Mouse (Mus musculus) kidney, postnatal 4 days (tissue): ENCODE data around the gene Sh3rf3.

ENCODE experiments used
- DNase-seq, 2 experiments: peaks; one replicate each; pipeline ENCODE4 v3.0.0; 2021; ENCODE audit warnings: mixed read lengths in 2 of 2

The Sh3rf3 gene

DNA sequence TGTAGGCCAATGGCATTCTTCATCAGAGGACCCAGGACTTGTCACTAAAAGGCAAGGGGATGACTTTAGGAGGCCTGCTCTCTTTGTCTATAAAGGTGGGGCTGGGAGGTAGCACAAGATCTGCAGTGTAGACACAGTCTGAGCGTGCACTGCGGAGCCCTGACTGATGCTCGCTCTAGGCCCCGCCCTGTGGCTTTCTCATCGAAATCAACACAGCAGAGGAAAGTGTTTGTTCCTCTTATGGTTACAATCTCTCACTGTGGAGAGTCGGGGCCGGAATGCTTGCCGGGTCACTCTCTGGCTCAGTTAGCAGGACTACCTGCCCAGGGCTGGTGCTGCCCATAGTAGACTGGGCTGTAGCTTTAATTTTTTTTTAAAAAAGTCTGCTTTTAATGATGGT lies 299.6 kb downstream of the Sh3rf3 start:
- DNase-seq: no peak

DNA sequence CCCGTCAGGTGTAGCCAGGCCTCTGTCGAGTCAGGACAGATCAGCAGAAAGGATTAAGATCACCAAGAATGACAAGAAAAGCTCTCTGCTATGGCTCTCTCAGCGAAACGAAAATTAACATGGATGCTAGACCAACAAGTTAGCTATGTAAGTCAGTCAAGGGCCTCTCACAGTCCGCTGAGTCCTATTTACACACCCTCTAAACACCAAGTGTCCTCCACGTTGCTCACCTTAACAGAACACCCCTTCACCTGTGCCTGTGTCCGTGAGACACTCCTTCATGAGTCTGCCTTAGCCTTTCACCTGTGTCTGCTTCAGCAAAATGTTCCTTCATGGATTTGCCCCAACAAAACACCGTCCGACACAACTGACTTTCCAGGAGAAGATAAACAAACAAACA lies 300.2 kb downstream of the Sh3rf3 start:
- no peak for DNase-seq

DNA sequence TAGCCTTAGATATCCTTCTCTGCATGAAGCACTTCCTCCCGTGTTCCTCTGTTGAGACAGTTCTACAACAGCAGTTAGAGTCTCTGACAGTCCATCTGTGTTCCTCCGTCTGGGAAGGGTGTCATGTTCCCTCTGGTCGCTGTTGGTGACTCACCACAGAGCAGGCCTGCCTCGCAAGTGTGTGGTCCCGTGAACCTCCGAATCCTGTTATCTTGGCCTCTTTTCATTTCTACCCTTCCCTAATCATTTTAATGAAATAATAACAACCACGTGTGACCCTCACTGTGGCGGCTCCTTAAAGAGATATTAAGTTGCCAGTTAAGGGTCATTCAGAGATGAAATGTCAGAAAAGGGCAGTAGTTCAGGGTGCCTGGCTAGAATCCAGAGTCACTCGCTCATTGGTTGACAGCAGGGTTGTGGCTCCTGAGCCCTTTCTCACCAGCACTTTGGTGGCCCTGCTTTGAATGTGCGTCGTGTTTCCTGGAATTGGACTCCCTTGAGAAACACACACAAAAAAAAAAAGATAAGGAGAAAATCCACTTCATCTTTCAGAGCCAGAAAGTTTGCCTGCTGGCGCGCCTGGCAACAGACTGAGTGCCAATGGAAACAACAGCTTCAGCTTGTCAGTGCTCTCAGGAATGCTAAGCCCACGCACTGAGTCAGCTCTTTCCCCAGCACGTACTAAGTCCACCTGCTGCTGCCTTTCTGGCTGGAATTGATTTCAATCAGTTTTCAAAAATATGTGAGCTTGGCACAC lies 301.6 kb downstream of the Sh3rf3 start:
- DNase-seq: peak; percentile 12 to 28

DNA sequence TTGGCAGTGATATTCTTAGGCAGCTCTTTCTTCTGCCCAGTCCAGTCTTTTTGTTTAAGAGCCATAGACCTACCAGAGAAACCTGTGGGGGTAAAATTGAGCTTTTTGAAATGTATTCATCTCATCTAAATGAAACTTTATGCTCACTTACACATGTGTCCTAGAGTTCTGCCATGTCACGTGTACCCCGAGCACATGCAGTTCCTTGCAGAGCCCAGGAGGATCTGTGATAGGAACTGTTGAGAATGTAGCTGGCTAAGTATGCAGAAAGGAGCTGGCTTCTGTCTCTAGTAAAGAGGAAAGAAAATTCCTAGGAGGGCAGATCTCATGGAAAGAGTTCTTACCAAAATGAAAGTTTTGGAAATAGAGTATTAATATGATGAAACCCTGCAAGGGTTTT lies 302.5 kb downstream of the Sh3rf3 start:
- DNase-seq: no peak

DNA sequence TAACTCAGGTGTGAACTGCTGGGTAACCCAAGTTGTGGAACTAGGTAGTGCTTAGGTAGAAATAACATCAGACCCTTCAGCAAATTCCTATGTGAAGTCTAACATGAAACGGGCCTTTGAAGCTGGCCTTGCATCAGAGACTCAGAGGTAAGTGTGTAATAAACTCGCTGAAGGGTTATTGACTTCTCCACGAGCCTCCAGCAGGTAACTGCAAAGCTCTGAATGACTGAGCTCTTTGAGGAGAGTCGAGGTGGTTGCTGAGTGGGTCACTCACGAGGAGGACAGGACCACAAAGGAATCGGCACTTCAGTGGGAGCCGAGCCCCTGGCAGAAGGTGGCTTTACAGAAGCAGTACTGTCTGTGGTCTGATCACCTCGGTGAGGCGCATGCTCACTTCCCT lies 303.2 kb downstream of the Sh3rf3 start:
- no peak for DNase-seq

DNA sequence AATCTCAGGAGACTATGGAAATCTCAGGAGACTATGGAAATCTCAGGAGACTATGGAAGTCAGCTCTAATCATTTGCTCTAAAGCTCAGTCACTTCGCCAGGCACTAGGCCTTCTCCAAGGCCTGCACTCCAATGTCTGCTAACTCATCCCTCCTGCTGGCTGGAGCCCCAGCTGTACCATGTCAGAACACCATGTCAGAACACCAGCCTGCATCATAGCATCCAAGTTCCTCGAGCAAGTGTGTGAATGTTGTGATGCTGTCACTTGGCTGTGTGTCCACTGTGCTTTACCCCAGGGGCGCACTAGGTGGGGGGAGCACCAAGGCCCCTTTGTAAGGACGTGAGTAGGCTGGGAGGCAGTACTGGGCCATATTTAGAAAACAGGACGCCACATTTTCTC lies 304.4 kb downstream of the Sh3rf3 start:
- DNase-seq: no peak

DNA sequence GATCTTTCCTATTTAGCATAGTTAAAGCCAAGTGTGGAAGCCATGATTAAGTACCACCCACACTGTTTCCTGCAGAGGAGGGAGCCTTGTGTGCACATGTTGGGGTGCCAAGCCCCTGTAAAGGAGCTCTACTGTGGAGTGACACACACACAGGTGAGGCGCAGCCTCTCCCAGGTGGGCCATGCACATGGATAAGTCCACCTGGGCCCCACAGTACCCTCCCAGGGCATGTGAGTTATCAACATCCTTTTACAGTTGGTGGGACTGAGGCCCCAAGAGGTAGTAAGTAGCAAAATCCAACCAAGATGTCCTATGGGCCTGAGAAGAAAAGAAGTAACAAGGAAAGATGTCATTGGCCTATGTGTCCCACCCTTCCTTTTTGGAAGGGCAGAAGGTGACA lies 305.8 kb downstream of the Sh3rf3 start:
- no peak for DNase-seq

DNA sequence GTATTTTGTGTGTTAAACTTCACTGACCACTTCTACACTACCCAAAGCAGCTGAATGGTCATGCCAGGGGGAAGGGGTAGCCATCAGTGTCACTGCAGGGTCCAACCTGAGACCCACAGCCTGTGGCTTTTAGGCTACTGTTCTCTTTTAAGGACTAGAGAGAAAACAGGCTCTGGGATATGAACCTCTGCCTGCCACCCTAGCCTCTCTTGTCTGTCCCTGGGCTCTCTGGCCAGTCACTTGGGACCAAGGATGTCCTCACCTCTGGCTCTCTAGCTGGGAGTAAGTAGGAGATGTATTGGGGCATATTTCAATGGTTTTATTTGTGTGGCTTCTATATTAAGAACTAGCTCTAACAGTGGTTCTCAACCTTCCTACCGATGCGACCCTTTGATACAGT lies 306.7 kb downstream of the Sh3rf3 start:
- no peak for DNase-seq

DNA sequence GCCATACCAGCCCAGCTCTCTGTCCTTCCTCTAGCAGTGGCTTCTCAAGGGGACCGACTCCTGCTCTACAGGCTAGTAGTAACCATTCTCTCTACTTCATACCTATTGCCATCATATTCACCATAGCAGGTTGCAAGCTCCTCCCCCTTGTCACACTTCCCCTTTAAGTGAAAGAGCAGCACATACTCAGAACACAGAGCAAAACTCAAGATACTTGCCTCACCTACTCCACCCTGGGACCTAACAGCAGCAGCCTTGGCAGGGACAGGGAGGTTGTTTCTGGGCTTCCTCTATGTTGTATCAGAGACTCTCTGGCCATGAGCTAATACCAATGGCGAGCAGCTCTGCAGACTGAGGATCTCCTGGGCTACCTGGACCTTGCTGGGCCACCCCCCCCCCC lies 312.3 kb downstream of the Sh3rf3 start:
- DNase-seq: no peak

DNA sequence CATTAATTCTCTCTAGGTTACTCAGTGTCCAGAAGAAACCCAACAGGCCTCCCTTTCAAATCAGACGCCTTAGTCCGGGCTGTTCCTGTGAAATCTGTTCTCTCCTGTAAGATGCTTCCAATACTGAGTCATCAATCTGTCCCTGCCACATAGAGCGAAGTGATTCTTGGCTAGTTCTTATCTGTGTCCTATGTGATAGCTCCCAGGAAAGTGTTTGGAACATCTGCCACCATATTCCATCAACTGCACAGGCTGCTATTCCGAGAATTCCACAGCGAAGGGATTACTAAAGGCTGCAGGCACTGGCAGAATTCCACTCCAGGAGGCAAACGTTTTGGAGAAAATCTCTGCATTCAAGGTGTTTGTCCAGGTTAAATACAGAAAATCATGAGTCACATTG lies 314.5 kb downstream of the Sh3rf3 start:
- no peak for DNase-seq

DNA sequence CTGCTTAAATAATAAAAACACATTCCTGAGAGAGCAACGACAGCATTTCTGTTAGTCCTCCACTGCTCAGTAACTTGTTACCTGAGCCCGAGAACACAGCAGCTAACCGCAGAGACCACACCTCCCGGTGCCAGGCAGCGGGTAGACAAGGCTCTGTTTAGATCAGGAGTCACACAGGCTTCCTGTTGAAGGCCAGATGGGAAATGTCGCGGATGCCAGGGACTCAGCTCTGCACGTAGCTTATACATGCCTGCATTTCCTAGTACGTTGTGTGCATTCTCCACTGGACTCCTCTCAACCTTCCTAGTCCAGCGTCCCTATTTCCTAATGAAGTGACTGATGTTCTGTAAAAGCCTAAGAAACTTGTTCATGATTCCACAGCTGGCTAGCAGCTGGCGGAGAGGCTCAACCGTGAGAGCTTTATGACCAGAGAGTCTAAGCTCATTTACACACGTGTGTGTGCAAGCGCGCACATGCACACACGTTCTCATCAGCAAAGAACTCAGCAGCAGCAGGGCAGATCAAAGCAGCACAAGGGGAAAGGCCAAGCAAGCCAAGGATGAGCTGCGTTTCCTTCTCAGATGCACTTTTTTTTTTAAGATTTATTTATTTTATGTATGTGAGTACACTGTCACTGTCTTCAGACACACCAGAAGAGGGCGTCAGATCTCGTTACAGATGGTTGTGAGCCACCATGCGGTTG lies 318.9 kb downstream of the Sh3rf3 start:
- DNase-seq: peak in 1 of 2 experiments; percentile 29

DNA sequence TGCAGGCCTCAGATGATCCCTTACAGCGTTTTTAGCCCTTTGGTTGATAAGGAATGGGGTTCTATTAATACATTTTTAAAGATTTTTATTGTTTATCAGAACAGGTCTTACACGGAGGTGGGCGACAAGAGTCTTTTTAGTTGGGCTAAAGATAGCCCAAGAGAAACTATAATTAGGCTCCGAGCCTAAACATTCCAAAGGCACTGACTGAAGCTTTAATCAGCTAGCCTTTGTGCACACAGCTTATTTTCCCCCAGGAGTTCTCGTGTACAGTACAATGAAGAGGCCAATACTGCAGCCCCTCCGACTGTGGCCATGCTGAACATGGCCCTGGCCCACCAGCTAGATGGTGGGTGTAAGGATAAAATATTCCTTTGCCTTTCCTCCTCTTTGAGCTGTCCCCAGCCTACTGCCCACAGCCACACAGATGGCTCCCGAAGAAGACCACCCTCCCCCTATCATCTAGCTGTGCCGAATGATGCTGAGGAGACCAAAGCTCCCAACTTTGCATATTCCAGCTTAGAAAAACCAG lies 320.4 kb downstream of the Sh3rf3 start:
- DNase-seq: no peak

DNA sequence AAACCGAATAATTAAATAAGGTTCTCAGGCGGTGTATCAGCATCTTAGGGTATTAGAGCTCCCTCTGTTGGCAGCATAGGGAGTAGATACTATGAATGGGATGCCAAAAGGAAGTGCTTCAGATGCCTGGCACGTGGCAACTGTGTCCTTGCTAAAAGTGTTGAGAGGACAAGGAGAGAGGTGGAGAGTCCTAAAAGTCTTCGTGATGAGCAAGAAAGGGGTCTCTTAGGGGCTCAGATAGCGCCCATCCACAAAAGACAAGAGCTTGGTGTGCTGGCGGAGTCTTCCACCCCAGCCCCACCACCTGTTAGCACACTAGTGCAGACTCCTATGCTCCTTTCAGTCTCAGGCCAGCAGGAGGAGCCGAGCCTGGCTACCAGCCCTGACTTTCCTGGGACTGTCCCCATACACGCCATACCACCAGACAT lies 336.8 kb downstream of the Sh3rf3 start:
- DNase-seq: peak; percentile 54 to 66

DNA sequence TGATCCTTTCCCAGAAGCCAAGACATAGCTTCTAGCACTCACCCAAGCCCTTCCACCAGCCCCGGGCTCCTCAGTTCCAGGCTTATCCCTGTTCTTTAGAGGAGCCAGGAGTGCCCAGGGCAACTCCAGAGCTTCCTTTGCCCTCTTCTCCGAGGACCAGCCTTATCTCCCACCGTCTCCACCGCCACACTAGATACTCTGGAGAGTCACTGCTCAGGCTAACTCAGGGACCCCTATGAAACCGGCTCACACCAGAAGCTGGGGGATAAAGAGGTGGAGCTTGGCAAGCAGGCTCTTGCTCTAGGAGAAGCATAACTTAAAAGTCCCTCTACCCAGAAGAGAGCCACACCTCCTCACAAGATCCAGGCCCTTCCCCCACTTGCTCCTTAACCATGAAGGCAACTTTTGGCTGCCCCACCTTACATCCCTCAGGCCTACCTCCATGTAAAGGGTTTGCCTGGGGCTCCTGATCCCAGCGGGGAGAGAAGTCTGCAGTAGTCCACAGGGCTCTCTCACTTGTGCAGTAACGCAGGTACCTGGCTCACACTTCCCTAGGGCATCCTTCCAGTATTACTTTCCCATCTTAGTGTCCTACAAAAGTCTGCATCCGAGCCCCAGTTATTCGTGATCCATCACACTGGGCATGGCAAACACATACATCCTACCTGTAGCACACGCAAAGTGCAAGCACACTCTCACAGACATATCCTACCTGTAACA lies 337.9 kb downstream of the Sh3rf3 start:
- DNase-seq: no peak

DNA sequence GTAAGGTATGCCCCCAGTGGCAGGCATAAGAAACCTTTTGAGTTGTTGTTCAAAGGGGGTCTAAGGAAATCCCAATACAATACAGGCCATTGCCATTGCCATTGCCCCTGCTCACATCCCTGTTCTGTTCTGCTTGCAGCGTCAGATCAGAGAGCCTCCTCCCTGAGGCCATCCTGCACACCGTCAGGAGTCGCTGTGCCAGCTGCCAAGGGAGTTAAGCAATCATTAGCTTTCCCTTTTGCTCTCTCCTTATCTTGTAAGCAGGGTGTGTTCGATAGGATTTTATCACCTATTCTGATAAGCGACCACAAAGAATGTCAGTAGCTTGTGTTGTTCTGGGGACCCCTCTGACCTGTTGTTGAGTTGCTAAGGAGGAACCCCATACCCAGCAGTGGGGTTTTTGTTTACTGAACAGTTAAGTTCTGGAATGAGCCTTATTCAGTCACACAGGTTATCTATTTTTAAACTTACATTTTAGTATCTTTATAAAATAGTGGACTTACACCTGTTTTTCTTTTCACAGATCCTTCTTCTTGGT lies 339.5 kb downstream of the Sh3rf3 start:
- DNase-seq: no peak

DNA sequence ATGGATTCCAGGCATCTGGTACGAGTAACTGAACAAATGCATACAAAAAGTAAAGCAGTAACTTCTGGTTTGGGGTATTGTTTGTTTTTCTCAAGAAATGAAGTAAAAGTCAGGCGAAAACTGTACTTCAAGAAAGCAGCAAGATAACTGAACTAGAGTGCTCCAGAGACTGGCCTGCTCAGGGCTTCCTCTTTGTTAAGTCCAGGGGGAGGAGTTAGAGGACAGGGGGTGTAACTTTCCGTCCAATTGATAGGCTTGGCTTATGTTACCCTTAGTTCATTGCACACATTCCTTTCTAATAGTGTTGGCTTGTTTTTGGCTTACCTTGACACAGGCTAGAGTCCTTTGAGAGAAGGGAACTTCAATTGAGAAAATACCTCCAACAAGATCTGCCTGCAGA lies 345.5 kb downstream of the Sh3rf3 start:
- no peak for DNase-seq

DNA sequence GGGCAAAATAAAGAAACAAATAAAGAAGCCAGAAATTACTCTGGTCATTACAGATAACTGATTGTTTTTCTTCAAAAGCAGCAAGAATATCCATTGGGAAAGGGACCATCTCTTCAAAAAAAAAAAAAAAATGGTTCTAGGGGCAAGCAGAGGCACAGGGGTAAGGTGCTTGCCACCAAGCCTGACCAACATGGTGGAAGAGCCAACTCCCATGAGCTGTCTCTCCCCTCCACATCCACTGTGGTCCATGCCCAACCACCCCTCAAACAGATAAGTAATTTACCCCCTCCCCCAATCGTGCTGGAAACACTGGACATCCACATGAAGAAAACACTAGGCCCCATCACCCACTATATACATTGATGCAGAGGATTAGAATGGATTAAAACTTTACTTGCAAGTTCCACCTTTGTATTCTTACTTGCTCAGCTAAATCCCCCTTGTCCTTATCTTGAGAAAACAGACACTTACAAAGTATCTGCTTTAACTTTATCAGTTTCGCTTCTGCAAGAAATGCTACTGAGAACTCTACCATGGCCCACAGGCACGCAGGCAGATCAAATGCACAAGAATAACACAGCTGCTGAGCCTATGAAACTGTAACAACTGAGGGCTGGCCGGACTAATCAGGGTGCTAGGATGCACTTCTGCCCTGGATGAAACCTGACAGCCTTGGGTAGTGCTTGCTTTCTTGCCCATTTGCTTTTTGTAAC lies 349.2 kb downstream of the Sh3rf3 start:
- DNase-seq: no peak

DNA sequence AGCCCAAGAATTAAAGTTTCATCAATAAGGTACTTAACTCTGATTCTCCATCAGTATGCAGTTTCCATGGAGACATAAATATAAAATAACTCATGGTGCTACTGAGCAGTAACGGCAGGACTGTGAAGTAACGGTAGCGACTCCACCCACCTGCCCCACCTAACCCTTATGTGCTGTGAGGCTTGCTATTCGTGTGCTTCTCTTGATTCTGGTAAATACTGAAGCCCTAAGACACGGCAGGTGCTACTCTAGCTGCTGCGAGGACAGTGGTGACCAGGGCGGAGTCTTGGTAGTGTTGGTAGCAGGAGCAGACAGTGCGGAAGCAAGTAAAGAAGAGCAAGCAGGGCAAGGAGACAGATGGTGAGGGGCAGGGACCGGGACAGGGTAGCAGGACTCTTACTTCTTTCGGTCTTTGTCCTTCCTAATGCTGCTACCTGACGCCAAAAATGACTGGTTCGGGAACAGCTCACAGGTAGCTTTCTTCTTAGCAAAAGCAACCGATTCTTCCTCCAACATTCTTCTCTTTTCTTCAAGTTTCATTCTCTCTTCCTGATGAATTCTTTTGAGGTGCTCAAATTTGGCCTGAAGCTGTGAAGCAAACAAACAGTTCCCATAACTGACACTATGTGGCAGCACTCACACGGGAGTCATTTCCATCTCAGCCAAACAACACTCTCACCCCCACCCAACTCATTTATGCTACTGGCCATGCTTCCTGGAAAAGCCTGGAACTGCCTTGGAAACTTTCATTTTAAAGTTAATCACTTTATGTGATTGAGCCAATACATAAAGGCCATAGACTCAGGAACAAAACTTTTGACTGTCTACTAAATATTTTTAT lies 353.2 kb downstream of the Sh3rf3 start:
- peak; percentile 49 to 65 for DNase-seq

DNA sequence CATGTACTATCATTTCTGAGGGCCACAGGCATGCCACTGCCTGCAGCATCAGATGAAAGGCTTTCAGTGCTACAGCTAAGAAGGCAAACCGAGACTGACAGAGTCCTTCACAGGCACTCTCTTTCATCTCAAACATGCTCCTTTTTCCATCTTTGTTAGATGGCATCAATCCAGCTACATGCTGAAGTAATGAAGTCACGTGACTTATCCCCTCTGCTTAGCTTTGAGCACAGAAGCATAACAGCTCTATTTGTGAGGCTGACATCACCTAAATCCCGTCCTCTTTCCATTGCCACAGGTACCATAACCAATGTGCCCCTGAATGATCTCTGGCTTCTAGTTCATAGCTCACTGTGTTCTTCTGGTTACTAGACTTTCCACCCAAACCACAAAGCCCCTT lies 357.9 kb downstream of the Sh3rf3 start:
- no peak for DNase-seq

DNA sequence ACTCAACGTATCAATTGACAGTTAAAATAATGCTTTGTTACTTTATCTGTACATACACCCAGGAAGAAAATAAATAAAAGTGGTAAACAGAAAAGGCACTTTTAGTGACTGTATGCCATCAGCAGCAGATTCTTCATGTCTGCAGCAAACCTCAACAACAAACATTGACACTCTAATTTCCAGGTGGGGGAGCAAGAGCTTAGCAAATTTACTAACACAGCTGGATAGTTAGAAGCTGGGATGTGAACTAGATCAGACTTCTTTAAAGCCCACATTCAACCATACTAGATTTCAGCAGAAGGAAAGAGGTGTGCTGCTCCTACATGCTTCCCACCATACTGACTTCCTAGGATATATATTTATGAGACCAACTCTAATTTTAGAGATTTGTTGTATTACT lies 359.4 kb downstream of the Sh3rf3 start:
- no peak for DNase-seq

DNA sequence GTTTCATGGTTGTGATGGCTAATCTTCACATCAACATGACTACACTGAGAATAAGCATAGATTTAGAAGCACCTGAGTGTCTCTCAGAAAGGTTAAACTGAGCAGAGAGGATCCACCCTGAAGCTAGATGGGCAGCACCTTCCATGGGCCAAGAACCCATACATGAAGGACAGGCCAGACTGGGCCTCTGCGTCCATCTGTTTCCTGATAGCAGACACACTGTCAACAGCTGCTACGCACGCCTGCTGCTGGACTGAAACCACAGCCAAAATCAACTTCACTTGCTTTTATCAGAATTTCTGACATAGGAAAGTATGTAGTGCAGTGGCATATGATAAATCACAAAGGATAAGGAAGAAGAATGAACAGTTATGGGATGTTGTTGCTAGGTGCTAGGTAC lies 366.5 kb downstream of the Sh3rf3 start:
- peak in 1 of 2 experiments; percentile 21 for DNase-seq

DNA sequence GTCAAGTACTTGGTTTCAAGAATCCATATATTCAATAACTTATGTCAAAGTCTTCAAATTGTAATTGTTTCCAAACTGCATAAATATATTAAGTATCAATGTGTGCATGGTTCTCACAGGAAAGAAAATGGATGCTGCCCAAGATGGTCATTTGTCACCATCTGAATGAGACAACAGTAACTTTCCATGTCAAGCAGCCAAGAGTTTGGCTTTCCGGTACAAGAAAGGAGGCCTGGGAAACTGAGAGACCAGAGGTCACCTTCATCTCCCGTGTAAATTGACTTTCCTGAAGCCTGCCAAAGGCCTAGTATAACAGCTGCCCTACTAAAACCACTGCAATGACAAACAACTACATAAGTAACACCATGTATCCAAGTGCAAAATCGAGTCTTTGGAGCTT lies 369.1 kb downstream of the Sh3rf3 start:
- no peak for DNase-seq
